Comparison of ENCODE assay signal across 10 mouse cellular contexts in genomic region chr4:154594116-154594760, GRCm38 (mm10). TPM values are rescaled to one million over a fixed set of nuclear protein-coding genes. Genes with fewer than 3 reads are reported as not detected.
DNase-seq lines count a peak whose midpoint lies in the region; ATAC-seq and TF ChIP-seq lines count a peak whose summit lies in the region.
"Had no signal": no experiment of that assay in that cellular context is flagged by ENCODE, and none has a peak within 500 bp of the region (broad histone marks: within the 10 kb centered on the region; RNA-seq: fewer than 3 reads in every experiment).

No protein-coding gene starts in this region.

- no peak overlapping the region for H3K4me3 ChIP-seq in gastrocnemius, adult 2 months
- no peak overlapping the region for H3K4me3 ChIP-seq in stomach, embryonic 14.5 days (ENCODE audit: low read depth, low read length)
- no peak overlapping the region for H3K4me3 ChIP-seq in stomach, postnatal 0 days (ENCODE audit: low read depth, low read length)
- no peak overlapping the region for H3K4me3 ChIP-seq in limb, embryonic 13.5 days
- no peak overlapping the region for H3K4me3 ChIP-seq in kidney, adult 2 months (ENCODE audit: insufficient read depth, low read depth, low read length)

- no peak for ATAC-seq in stomach, embryonic 14.5 days (ENCODE audit: insufficient number of reproducible peaks, insufficient read depth, low FRiP score, low read depth)
- ATAC-seq in stomach, postnatal 0 days (ENCODE audit: low FRiP score, low TSS enrichment), result no peak
- ATAC-seq in limb, embryonic 13.5 days (ENCODE audit: low FRiP score, low read depth), result no peak
- ATAC-seq in erythroblast, adult 5-6 weeks (replicated peaks; ENCODE audit: low FRiP score, poor library complexity, severe bottlenecking), result no peak

- no peak for TF ChIP-seq CTCF in gastrocnemius, adult 2 months (IDR thresholded peaks at IDR 0.05)
- no peak for TF ChIP-seq CTCF in stomach, postnatal 0 days (IDR thresholded peaks at IDR 0.05; ENCODE audit: low read depth)
- TF ChIP-seq CTCF in kidney, adult 2 months (conservative IDR thresholded peaks at IDR 0.05; ENCODE audit: insufficient read depth, insufficient read length, low read depth, low read length), result no peak

- 35% methylated on average over 17 of the region's 17 CpGs for WGBS in stomach, embryonic 14.5 days
- 38% methylated on average over 17 of the region's 17 CpGs for WGBS in stomach, postnatal 0 days
- WGBS in limb, embryonic 13.5 days, result 37% methylated on average over 17 of the region's 17 CpGs
- 63% methylated on average over 17 of the region's 17 CpGs for WGBS in kidney, adult 2 months

- DNase-seq in gastrocnemius, adult 2 months, result no peak
- no peak for DNase-seq in gastrocnemius, postnatal 10 days
- no peak for DNase-seq in stomach, postnatal 0 days (ENCODE audit: low spot score)
- DNase-seq in lung, postnatal 10 days, result no peak
- no peak for DNase-seq in kidney, adult 2 months
- DNase-seq: kidney, postnatal 36 days; right cerebral cortex, postnatal 4 days had no signal

- H3K4me2 ChIP-seq in stomach, embryonic 14.5 days (replicated peaks; ENCODE audit: low read depth, low read length), result no peak overlapping the region
- H3K4me2 ChIP-seq in stomach, postnatal 0 days (replicated peaks; ENCODE audit: low read depth), result no peak overlapping the region
- H3K4me2 ChIP-seq in limb, embryonic 13.5 days (replicated peaks), result peak overlapping the region; percentile 5; the same call in 1 of the 2 replicates

- peaks cover 26% of the 10 kb centered on the region; the same call in 1 of the 2 replicates for H3K4me1 ChIP-seq in stomach, embryonic 14.5 days (ENCODE audit: control insufficient read depth, insufficient read depth, low read length)
- peaks cover 2% of the 10 kb centered on the region; the same call in 1 of the 2 replicates for H3K4me1 ChIP-seq in stomach, postnatal 0 days (replicated peaks; ENCODE audit: control insufficient read depth, insufficient read depth)
- peaks cover 76% of the 10 kb centered on the region for H3K4me1 ChIP-seq in limb, embryonic 13.5 days
- 0 out of 2 replicates have a peak, but pooled peaks cover 3% of the 10 kb centered on the region for H3K4me1 ChIP-seq in kidney, adult 2 months (ENCODE audit: control insufficient read depth, insufficient read depth, low read length)

- no peak for TF ChIP-seq POLR2A in kidney, adult 2 months (IDR thresholded peaks at IDR 0.05; ENCODE audit: low read depth, low read length)

- H3K9me3 ChIP-seq in stomach, embryonic 14.5 days (ENCODE audit: control insufficient read depth, low read depth, low read length), result no peaks in the 10 kb centered on the region
- H3K9me3 ChIP-seq in stomach, postnatal 0 days (ENCODE audit: control insufficient read depth, low read length), result no peaks in the 10 kb centered on the region
- H3K9me3 ChIP-seq in limb, embryonic 13.5 days, result no peaks in the 10 kb centered on the region

- H3K27ac ChIP-seq in gastrocnemius, adult 2 months, result peak overlapping the region; percentile 38; the same call in 1 of the 2 replicates
- peak overlapping the region; percentile 48; the same call in 1 of the 2 replicates for H3K27ac ChIP-seq in stomach, embryonic 14.5 days (ENCODE audit: low read length)
- no peak overlapping the region; the same call in 1 of the 2 replicates for H3K27ac ChIP-seq in stomach, postnatal 0 days (replicated peaks)
- H3K27ac ChIP-seq in limb, embryonic 13.5 days, result no peak overlapping the region; the same call in 1 of the 2 replicates
- no peak overlapping the region for H3K27ac ChIP-seq in kidney, adult 2 months (ENCODE audit: insufficient read depth, low read depth, low read length)

- intact Hi-C loops in gastrocnemius, adult 2 months (cut with DNase I), result no loop called here

- no peak for TF ChIP-seq EP300 in stomach, postnatal 0 days (optimal IDR thresholded peaks at IDR 0.05)

- no peaks in the 10 kb centered on the region for H3K36me3 ChIP-seq in stomach, embryonic 14.5 days (ENCODE audit: control insufficient read depth, insufficient read depth, low read length)
- H3K36me3 ChIP-seq in stomach, postnatal 0 days (ENCODE audit: control insufficient read depth, insufficient read depth, low read length), result no peaks in the 10 kb centered on the region
- no peaks in the 10 kb centered on the region for H3K36me3 ChIP-seq in limb, embryonic 13.5 days
- no peaks in the 10 kb centered on the region for H3K36me3 ChIP-seq in kidney, adult 2 months (ENCODE audit: control insufficient read depth, insufficient read depth, low read length)

- H3K9ac ChIP-seq in stomach, embryonic 14.5 days (replicated peaks; ENCODE audit: low read depth, low read length), result no peak overlapping the region
- H3K9ac ChIP-seq in stomach, postnatal 0 days (ENCODE audit: low read length), result no peak overlapping the region
- no peak overlapping the region for H3K9ac ChIP-seq in limb, embryonic 13.5 days

- H3K27me3 ChIP-seq in stomach, embryonic 14.5 days (ENCODE audit: control insufficient read depth, insufficient read depth, low read length), result no peaks in the 10 kb centered on the region
- no peaks in the 10 kb centered on the region for H3K27me3 ChIP-seq in stomach, postnatal 0 days (ENCODE audit: control insufficient read depth, insufficient read depth, low read length)
- no peaks in the 10 kb centered on the region for H3K27me3 ChIP-seq in limb, embryonic 13.5 days
- H3K27me3 ChIP-seq in kidney, adult 2 months (replicated peaks; ENCODE audit: control insufficient read depth, insufficient read depth, low read length), result no peaks in the 10 kb centered on the region

RNA-seq across cellular contexts. Expression of gene Prdm16, which starts 42.4 kb away (rescaled TPM):
- 1 to 10 TPM; 2.2 to 3.0 TPM for total RNA-seq in gastrocnemius, adult 2 months (2021)
- 1 to 10 TPM; 2.7 to 4.1 TPM for total RNA-seq in gastrocnemius, postnatal 10 days (2021)
- 18.4 and 21.8 TPM in 2 replicates for polyA plus RNA-seq in stomach, embryonic 14.5 days (2014; fragmentation: Nextera tagmentation; extraction: Ambion mirVana)
- 15.6 and 18.5 TPM in 2 replicates for polyA plus RNA-seq in stomach, postnatal 0 days (2015; fragmentation: Nextera tagmentation; extraction: Ambion mirVana)
- polyA plus RNA-seq in limb, embryonic 13.5 days (2015; fragmentation: Nextera tagmentation; extraction: Ambion mirVana), result 58.8 and 64.5 TPM in 2 replicates
- total RNA-seq in erythroblast, adult 5-6 weeks (2015; ENCODE audit: low replicate concordance), result 2.1 TPM in 1 of 2 replicates, not detected in the other
- 1.7 and 3.0 TPM in 2 replicates for total RNA-seq in erythroblast, adult 5-6 weeks (2017; ENCODE audit: low replicate concordance)
- polyA plus RNA-seq in kidney, adult 2 months (2012; rRNA removed), result 7.1 and 8.5 TPM in 2 replicates

Comparison
In these comparisons a context has a peak if more than half of its experiments do, and no peak if none do; other contexts are left out.
1. H3K27ac ChIP-seq: peak in gastrocnemius, adult 2 months (single experiment) and stomach, embryonic 14.5 days (single experiment); none in stomach, postnatal 0 days (single experiment), limb, embryonic 13.5 days (single experiment) and kidney, adult 2 months (single experiment).